Mouse (Mus musculus) bone marrow, adult 2 months (tissue): ENCODE measurements around the gene Slc12a5.

Experiments used
- CTCF ChIP-seq: fragments of 200-500 bp; IDR thresholded peaks from 2 replicates; pipeline ENCODE4 v1.5.1; 2011; ENCODE audit warnings: low read length, control low read depth; ENCODE audit not compliant: control insufficient read depth, insufficient read depth
- POLR2A ChIP-seq: fragments of 200-500 bp; IDR thresholded peaks from 2 replicates; pipeline ENCODE4 v1.6.1; 2011; ENCODE audit warnings: low read depth, mild to moderate bottlenecking, control low read depth, low read length, borderline replicate concordance; ENCODE audit not compliant: control insufficient read depth

DNA sequence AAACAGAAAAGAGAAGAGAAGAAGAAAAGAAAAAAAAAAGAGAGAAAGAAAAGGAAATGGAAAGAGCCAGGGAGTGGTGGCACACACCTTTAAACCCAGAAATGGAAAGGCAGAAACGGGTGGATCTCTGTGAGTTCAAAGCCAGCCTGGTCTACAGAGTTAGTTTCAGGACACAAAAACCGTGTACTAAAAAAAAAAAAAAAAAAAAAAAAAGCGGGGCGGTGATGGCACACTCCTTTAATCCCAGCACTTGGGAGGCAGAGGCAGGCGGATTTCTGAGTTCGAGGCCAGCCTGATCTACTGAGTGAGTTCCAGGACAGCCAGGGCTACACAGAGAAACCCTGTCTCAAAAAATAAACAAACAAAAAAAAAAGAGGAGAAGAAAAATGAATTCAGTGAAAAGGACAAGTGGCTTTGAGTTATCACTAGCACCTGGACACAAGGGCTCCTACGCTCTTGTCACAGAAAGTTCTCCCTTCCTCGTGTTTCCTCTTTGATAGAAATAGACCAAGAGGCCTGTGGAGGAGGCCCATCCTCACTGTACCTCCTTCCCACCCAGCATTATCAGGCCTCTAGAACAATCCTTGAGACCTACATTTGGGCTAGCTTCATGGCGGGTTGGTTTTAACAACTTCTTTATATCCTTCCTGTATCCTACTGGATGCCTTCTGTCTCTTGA is 47.7 kb upstream of the Slc12a5 start:
- TF ChIP-seq CTCF = no peak
- TF ChIP-seq POLR2A = no peak
